Mouse (Mus musculus): ENCODE data around the gene Rad50. TPM values are rescaled to one million over a fixed set of nuclear protein-coding genes. Genes with fewer than 3 reads are reported as not detected.

Gene Rad50
- total and polyA plus RNA-seq, 3 experiments = 39.6 to 53.6 (median 48.2) TPM

DNA sequence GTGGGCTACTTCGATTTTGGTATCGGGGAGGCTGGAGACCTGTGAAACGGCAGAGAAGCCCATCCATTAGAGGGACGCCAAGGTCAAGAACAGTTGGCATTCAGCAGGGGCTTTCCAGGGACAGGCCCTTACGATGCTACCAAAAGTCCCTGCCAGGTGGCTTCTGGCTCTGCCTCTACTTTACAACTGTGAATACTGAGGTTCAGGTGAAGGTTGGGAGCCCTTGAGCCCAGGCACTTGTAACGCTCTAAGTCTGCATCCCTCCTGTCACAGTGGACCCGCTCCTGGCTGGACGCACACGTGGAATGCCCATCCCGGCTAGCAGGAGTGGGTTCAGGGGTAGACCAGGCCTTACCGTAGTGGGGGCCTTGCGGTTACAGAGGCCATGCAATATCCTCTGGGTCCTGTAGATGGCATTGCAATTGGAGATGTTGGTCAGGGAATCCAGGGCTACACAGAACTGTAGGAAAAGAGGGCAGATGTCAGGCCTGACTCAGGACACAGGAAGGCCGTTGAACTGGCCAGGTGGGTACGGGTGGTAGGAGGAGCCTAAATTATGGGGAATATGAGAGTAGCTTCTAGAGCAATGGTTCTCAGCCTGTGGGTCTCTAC is 74.9 kb downstream of the Rad50 start:
- dilution Hi-C loops (cut with MboI; ENCODE audit: extremely low pct_ligation_motif_present, extremely low pct_unique_long_range_greater_than_20kb, low sequenced_read_pairs) = no loop called here
- no peaks in the 10 kb centered on the region for H3K9me3 ChIP-seq (replicated peaks; ENCODE audit: low read length)
- peak overlapping the region; percentile 11; the same call in 1 of the 2 replicates for H3K9ac ChIP-seq (ENCODE audit: insufficient read depth, low read depth)
- H3K27ac ChIP-seq (ENCODE audit: insufficient read depth, low read depth) = peak overlapping the region; percentile 86
- peak overlapping the region in 1 of 3 experiments; percentile 4 for H3K4me3 ChIP-seq (replicated peaks in 1 of 3; ENCODE audit: low read depth in 2 of 3, low read length in 2 of 3, poor library complexity in 1 of 3)
- H3K4me1 ChIP-seq (ENCODE audit: control insufficient read depth in 1 of 2, insufficient read depth in 2 of 2) = peaks cover 41 to 93% of the 10 kb centered on the region in 2 experiments
- in situ Hi-C loops (cut with MboI; ENCODE audit: low pct_ligation_motif_present, low pct_unique_long_range_greater_than_20kb, low sequenced_read_pairs) = no loop called here
- H3K36me3 ChIP-seq (replicated peaks in 1 of 2; ENCODE audit: control insufficient read depth in 1 of 2, insufficient read depth in 1 of 2, low read length in 1 of 2) = peaks cover 0 to 18% of the 10 kb centered on the region in 2 experiments
- no peaks in the 10 kb centered on the region for H3K27me3 ChIP-seq (replicated peaks)
- peak overlapping the region; percentile 10 for H3K4me2 ChIP-seq (ENCODE audit: insufficient read depth, low read depth, poor library complexity, severe bottlenecking)
- no peak for DNase-seq (ENCODE audit: extremely low read depth)
- H3K79me2 ChIP-seq (replicated peaks; ENCODE audit: control insufficient read depth, extremely low read depth, insufficient read depth, poor library complexity, severe bottlenecking) = no peaks in the 10 kb centered on the region
- TF ChIP-seq USF2 (conservative IDR thresholded peaks at IDR 0.05; ENCODE audit: low read depth, low read length) (no peak), NELFE (IDR thresholded peaks at IDR 0.05; ENCODE audit: low read depth, low read length) (0 out of 2 replicates have a peak, but pooled peaks have one; percentile 33), NRF1 (IDR thresholded peaks at IDR 0.05; ENCODE audit: low read depth, low read length) (0 out of 2 replicates have a peak, but pooled peaks have one; percentile 4), RCOR1 (conservative IDR thresholded peaks at IDR 0.05; ENCODE audit: low read depth, low read length) (0 out of 2 replicates have a peak, but pooled peaks have one; percentile 35), JUN (IDR thresholded peaks at IDR 0.05; ENCODE audit: insufficient read depth, low read depth, low read length) (no peak), ZC3H11A (IDR thresholded peaks at IDR 0.05; ENCODE audit: low read depth, low read length) (no peak), SIN3A (IDR thresholded peaks at IDR 0.05; ENCODE audit: low read length) (peak; percentile 55; the same call in 1 of the 2 replicates), CHD1 (IDR thresholded peaks at IDR 0.05; ENCODE audit: low read depth, low read length) (peak; percentile 86; the same call in 1 of the 2 replicates), KAT2A (IDR thresholded peaks at IDR 0.05; ENCODE audit: insufficient replicate concordance, low read length) (no peak), HCFC1 (IDR thresholded peaks at IDR 0.05; ENCODE audit: low read depth, low read length) (peak; percentile 52), CTCF (conservative IDR thresholded peaks at IDR 0.05 in 1 of 2, IDR thresholded peaks at IDR 0.05 in 1 of 2; ENCODE audit: low read depth in 2 of 2, low read length in 2 of 2) (peak; percentile 49 to 76; a peak in 3 of 4 replicates), MYC (IDR thresholded peaks at IDR 0.05; ENCODE audit: low read depth, low read length) (peak; percentile 45; the same call in 1 of the 2 replicates), IRF4 (IDR thresholded peaks at IDR 0.05; ENCODE audit: low read depth, low read length) (peak; percentile 73; the same call in 1 of the 2 replicates), SMC3 (IDR thresholded peaks at IDR 0.05; ENCODE audit: low read depth, low read length) (peak; percentile 69), MXI1 (IDR thresholded peaks at IDR 0.05; ENCODE audit: low read depth, low read length) (peak; percentile 57; the same call in 1 of the 2 replicates), MAZ (IDR thresholded peaks at IDR 0.05; ENCODE audit: low read depth, low read length) (peak; percentile 79), ETS1 (conservative IDR thresholded peaks at IDR 0.05; ENCODE audit: low read depth, low read length) (peak; percentile 0; the same call in 1 of the 2 replicates), E2F4 (IDR thresholded peaks at IDR 0.05; ENCODE audit: insufficient replicate concordance, low read depth, low read length) (no peak), TCF12 (IDR thresholded peaks at IDR 0.05; ENCODE audit: low read depth, low read length) (peak; percentile 82), RAD21 (IDR thresholded peaks at IDR 0.05; ENCODE audit: low read depth, low read length) (peak; percentile 51), EP300 (IDR thresholded peaks at IDR 0.05; ENCODE audit: low read length) (peak; percentile 79), PAX5 (IDR thresholded peaks at IDR 0.05; ENCODE audit: low read length) (no peak), CHD2 (IDR thresholded peaks at IDR 0.05; ENCODE audit: low read length) (no peak), BHLHE40 (IDR thresholded peaks at IDR 0.05; ENCODE audit: low read depth, low read length) (peak; percentile 47; the same call in 1 of the 2 replicates), JUND (conservative IDR thresholded peaks at IDR 0.05; ENCODE audit: low read depth, low read length) (no peak), TBP (conservative IDR thresholded peaks at IDR 0.05; ENCODE audit: low read depth, low read length) (no peak; the same call in 1 of the 2 replicates), ELF1 (IDR thresholded peaks at IDR 0.05; ENCODE audit: low read depth, low read length) (0 out of 2 replicates have a peak, but pooled peaks have one; percentile 39), ZNF384 (IDR thresholded peaks at IDR 0.05; ENCODE audit: low read depth, low read length) (no peak), MAX (IDR thresholded peaks at IDR 0.05; ENCODE audit: low read length) (peak; percentile 73; the same call in 1 of the 2 replicates), GABPA (IDR thresholded peaks at IDR 0.05; ENCODE audit: insufficient replicate concordance, low read depth, low read length) (no peak), MEF2A (IDR thresholded peaks at IDR 0.05; ENCODE audit: borderline replicate concordance, low read depth, low read length) (0 out of 2 replicates have a peak, but pooled peaks have one; percentile 58), POLR2A (IDR thresholded peaks at IDR 0.05; ENCODE audit: low read depth, low read length) (peak; percentile 29; the same call in 1 of the 2 replicates), ZMIZ1 (IDR thresholded peaks at IDR 0.05; ENCODE audit: low read depth, low read length) (0 out of 2 replicates have a peak, but pooled peaks have one; percentile 63), UBTF (IDR thresholded peaks at IDR 0.05; ENCODE audit: low read depth, low read length) (no peak), USF1 (IDR thresholded peaks at IDR 0.05; ENCODE audit: low read depth, low read length) (no peak)

All from CH12.LX (cell line).